Mouse (Mus musculus) c-Kit-negative CD71-positive TER-119-positive erythroid progenitor cells, embryonic 14.5 days (primary cell): ENCODE data around the gene Phf21a.
"Not testable (repeated sequence)": the region's sequence is repeated elsewhere in the genome, so short reads cannot be mapped to it uniquely, and the experiment has no call there.

ENCODE experiments used
- DNase-seq: peaks from one replicate; pipeline ENCODE4 v3.0.0-alpha.2; 2013; ENCODE audit warnings: low read depth, low spot score

Gene Phf21a

DNA sequence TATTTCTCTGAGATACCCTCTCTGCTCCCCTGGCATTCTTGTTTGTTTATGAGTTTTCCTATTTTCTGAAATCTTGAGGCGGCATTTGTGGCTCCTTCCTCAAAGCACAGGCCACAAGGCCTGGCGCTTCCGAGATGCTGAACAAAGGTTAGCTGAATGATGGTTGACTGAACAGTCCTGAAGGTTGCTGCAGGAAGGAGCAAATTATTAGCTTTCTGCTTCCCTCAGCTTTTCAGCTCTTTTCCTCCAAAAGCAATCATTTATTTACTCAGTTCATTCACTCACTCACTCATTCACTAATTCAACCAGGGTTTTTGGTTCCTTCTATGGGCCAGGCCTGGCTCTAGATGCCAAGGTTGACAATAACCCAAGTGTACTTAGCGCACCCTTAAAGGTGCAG is 10.7 kb upstream of the Phf21a start:
- no peak for DNase-seq

DNA sequence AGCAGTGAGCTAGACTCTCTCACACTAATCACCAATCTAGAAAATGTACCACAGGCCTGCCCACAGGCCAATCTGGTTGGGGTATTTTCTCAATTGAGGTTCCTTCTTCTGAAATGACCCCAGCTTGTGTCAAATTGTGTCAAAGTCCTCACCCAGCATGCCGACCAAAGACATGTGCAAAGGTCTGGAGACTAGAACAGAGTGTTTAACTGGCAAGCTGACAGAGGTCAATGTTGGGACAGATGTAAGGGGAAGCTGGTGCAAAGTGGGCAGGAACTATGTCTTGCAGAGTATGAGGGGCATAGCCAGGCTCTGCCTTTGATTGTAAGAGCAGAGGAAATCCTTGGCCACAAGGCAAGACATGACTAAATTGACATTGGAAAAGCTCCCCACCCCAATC is 7.2 kb upstream of the Phf21a start:
- no peak for DNase-seq

DNA sequence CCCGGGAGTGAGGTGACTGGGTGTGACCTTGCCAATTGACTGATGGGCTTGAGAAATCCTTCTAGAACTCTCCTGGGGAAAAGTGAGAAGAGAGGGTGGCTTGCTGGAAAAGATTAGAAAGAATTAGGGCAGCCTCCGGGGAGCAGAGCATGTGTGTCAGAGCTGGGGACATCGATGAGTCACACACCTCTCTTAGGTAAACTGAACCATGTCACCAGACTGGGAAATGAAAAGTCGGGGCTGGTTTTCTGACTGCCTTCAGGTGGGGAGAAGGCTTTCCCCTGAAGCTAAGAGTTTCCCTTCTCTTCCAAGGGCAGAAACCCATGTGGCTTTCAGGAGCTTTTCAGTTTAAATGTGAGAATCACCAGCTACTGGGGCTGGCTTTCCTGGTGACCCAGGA is 5.9 kb upstream of the Phf21a start:
- no peak for DNase-seq

DNA sequence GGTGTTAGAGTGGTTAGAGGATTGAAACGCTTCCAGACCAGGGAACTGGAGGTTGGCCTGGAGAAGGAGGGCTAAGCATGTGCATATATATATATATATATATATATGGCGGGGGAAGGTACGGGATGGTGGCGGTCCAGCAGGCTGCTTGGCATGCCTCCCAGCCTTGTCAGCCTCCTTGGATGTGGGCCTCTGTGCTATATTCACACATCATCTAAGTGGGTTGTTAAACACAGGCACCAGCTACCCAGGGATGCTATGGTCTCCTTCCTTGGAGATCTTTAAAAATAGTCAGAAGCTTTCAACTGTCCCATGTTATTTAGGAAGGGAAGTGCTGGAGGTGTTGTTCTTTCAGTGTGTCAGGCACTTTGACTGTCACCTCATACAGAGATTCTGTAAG is 3.1 kb upstream of the Phf21a start:
- DNase-seq: no peak

DNA sequence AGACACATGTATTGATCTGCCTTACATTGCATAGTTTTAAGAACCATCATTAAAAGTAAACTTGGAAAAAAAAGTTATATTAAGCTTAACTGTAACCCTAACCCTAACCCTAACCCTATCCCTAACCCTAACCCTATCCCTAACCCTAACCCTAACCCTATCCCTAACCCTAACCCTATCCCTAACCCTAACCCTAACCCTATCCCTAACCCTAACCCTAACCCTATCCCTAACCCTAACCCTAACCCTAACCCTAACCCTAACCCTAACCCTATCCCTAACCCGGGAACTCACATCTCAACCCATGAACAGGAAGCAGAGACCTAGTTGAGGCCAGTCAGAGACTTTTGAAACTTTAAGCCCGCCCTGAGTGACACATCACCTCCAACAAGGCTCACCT is 586 bp downstream of the Phf21a start:
- not testable (repeated sequence) for DNase-seq

DNA sequence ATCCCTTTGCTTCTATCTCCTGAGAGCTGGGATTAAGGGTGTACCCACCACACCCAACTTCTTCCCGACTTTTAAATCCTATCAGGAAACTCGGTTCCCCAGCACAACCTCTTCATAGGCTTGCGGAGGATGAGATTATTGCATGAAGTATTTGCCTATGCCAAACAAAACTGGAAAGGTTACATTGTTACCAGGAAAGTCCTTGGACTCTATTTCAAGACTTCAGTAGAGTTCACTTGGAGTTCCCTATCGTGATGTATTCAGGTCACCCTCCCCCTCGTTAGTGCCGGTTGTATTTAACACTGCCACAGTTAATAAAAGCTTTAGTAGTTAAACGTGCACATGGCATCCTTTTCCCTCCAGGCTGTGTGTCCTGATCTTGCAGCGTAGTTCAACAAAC is 1.2 kb downstream of the Phf21a start:
- DNase-seq: no peak

DNA sequence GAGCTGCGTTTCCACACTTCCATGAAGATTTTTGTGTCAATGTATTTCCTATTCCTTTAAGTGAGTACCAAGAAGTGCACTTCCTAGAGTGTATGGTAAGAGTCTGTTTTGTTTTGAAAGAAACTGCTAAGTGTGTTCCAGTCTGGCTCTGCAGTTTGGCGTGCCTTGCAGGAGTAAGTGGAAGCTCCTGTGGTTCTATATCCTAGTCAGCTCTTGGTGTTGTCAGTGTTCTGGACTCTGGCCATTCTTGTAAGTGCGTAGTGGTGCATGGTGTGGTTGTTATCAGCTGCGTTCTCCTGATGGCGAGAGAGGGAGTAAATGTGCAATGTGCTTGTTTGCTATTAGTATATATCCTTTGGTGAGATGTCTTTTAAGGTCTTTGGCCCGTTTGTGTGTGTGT is 7.9 kb downstream of the Phf21a start:
- no peak for DNase-seq

DNA sequence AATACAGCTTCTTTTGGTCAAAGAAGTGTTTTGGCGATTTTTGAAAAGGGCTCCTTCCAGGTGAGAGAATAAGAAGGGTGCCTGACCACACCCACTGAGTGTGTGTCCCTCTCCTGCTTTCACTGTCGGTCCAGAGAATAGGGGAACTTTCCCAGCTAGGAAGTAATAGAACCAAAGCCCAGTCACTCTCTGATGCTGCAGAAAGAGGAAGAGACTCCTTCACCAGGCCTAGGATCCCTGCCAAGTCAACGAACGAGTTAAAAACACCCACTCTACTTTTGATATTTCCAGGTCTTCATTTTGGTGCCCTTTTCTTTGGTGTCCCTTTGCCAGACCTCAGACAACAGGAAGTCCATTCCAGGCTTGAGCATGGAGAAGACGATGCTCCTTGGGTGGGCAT is 31.6 kb downstream of the Phf21a start:
- no peak for DNase-seq

DNA sequence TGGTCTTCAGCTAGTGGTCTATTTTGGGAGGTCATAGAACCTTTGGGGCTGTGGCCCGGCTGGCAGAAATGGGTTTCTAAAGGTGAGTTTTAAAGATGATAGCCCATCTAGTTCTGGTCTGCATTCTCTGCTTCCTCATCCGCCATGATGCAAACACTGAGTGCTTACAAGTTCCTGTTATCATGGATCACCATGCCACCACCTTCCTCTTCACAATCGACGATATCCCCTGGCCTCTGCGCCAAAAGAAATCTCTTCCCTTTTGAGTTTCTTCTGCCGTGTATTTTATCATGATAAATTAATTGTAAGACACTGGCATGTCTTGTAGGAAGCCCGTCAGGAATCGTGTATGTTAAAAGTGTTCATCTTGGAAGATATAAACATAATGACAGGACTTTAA is 32.4 kb downstream of the Phf21a start:
- no peak for DNase-seq

DNA sequence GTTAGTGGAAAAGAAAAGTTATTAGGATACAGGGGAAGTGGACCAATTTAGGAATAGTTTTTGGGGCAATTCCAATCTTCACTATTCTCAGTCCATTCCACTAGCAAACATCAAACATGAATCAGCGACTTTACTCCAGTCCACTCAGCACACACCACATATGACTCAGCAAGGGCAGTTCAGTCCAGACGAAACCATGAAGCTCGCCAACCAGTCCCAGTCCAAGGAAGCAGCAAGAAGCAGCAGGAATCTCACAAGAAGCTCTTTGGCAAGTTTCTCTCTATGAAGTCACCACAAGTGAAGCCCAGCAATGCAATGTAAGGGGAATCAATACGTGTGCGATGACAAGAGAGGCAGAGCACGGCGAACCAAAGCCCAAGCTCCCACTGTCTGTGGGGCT is 37.2 kb downstream of the Phf21a start:
- no peak for DNase-seq

DNA sequence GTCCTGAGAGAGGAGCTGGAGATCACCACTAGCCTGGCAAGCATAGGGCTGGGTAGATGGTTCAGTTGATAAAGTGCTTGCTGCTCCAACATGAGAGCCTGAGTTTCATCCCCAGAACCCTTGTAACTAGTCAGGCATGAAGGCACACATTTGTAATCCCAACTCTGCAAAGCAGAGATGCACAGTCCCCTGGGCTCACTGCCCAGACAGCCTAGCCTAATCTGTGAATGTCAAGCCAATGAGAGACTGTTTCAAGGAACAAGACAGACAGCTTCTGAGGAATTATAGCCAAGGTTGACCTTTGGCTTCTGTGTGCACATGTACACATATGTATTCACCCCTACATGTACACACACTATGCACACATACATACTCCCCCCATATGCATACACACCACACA is 45.8 kb downstream of the Phf21a start:
- no peak for DNase-seq

DNA sequence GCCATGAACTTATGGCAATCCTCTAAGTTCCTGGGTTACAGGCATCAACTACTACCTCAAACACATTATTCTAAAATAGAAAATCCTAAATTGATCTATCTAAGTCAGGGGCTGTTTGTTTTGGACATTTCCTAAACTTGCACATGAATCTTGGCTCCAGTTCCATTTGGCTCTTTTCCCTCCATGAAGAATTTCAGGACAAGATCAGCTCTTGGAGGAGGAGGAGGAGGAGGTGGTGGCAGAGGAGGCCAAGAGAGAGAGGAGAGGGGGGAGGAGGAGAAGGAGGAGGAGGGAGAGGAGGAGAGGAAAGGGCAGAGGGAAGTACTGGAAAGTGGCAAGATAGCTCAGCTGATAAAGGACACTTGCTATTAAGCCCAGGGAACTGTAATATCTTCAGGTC is 46.4 kb downstream of the Phf21a start:
- DNase-seq: no peak

DNA sequence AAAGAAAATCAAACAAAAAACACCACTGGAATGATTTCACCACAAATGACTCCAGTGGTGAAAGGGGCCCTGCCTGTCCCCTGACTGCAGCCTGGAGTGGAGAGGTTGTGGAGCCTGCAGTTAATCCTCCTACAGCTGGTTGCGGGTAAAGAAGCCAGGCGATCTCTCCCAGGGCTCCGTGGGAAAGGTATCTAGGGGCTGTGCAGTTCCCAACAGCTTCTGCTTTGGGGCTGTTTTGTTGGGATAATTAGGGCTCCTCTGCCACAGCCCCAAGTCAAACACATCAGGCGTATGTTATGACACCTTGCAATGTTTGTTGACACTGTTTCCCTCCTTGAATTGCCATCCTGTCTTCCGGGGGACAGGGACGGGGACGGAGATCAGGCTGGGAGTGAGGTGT is 47.5 kb downstream of the Phf21a start:
- DNase-seq: no peak

DNA sequence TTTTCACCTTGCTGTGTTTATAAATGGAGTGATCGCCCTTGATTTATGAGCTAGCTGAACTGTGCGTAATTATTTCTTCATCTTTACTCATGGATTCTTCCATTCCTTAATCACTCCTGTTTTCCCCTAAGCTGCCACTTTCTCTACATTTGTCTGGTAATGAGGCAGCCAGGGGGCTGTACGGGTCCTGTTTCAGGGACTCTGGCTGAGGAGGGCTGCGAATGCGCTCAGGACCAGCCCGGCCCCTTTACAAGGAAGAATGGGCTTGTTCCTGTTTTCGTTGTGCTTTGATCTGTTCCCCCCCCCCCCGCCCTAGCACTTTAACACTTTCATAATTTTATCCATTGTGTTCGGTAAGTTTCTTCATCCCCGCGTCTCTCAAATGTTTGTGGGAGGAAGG is 48.2 kb downstream of the Phf21a start:
- no peak for DNase-seq

DNA sequence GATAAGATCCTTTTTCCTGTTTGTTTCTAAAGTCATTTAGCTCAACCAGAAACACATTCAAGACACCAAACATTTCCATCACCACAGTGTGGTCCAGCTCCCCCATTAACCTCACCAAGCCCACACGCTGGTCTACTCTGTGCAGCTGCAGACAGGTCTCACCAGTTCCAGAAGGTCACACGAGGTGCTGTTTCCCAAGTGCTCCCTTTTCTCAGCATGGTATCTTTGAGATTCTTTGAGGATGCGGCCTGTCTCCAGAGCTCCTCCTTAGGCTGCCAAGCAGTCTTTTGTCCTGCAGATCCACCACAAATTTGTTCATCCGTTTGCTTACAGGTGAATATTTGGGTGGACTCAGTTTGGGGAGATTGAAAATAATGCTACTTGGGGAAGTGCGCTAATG is 51.0 kb downstream of the Phf21a start:
- DNase-seq: no peak

DNA sequence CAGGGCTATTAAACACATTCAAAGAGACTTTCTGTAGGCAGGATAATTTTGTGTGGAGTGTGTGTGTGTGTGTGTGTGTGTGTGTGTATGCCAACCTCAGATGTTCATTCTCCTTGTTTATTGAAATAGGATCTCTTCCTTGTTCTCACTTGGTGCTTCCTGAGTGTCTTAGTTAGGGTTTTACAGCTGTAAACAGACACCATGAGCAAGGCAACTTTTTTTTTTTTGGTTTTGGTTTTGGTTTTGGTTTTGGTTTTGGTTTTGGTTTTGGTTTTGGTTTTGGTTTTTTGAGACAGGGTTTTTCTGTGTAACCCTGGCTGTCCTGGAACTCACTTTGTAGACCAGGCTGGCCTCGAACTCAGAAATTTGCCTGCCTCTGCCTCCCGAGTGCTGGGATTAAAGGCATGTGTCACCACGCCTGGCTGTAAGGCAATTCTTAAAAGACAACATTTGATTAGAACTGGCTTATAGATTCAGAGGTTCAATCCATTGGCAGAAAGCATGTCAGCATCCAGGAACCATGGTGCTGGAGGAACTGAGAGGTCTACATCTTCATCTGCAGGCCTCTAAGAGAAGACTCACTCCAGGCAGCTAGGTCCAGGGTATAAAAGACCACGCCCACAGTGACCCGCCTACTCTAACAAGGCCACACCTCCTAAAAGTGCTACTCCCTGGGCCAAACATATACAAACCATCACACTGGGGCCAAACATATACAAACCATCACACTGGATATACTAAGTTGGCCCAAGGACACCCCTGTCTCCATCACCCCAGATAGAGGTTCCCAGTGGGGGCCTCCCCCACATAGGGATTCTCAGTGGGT is 55.2 kb downstream of the Phf21a start:
- not testable (repeated sequence) for DNase-seq

DNA sequence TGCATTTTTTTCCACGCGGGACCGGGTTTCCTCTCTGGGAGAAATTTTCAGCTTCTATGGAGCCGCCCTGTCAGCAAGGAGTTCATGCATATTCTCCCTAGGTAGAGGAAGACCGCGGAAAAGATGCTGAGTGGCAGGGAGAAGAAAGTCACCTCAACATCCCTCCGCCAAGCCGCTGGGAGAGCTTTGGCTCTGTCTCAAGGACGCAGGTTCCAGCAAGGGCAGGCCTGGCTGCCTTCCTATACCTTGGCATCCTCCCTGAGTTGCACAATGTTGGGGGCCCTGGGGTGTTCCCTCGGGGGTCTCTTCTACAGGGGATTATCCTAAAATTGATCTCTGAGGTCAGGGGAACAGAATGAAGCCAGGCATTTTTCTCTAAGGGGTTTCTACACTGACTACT is 71.4 kb downstream of the Phf21a start:
- no peak for DNase-seq

DNA sequence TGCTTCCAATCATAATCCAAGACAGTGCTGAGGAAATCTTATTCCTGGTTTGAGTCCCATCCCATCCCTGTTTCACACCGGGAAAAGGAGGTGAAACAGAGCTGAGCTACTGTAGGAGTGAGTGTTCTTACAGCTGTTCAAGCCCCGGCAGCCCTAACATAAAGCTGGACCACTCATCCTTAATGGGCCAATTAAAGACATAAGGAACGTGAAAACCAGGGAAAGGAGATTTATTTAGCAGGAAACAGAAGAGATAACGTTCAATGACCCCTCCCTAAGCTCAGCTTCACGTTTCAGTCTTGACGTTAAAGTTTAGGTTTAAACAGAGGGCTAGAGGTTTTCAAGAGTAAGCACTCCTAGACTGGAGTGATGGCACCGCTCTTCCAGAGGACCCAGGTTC is 74.0 kb downstream of the Phf21a start:
- no peak for DNase-seq

DNA sequence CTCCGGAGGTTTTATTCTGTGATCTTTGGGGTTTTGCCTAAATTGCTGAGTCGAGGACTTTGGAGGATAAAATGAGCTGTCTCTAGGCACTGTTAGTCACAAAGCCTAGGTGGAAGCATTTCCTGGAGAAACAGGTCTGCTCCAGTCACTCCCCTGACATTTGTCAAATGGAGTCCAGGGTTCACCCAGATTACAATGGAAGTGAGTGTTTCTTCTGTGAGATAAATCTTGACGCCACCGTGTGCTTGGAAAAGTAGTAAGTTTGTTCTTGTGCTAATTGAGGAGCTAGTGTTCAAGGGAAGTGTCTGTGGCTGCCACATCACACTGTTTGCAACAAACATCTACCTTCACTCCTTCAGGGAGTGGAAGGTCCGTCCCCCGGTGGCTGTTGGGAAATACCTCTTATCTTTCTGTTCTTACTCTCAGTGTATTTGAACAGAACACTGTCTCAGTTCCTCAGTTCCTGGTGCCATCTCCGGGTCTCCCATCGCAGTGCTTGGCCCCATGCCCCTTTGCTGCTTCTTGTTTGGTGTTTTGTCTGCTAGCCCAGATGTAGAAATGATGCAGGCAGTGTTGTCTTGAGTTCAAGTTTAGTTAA is 78.2 kb downstream of the Phf21a start:
- DNase-seq: no peak

DNA sequence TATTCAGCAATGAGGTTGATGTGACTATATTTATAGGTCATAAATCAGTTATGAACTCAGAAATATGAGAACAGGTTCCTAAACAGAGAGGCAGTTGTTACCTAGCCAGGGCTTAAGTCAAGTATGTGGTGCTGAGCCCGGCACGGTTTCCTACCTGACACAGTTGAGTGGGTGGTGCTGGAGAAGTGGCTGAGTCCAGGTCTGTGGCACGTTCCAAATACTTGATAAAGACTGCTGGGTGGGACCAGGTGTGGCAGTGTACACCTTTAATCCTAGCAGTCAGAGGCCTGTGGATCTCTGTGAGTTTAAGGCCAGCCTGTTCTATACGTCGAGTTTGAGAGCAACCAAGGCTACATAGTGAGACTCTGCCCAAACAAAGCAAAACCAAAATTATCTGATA is 79.4 kb downstream of the Phf21a start:
- no peak for DNase-seq

DNA sequence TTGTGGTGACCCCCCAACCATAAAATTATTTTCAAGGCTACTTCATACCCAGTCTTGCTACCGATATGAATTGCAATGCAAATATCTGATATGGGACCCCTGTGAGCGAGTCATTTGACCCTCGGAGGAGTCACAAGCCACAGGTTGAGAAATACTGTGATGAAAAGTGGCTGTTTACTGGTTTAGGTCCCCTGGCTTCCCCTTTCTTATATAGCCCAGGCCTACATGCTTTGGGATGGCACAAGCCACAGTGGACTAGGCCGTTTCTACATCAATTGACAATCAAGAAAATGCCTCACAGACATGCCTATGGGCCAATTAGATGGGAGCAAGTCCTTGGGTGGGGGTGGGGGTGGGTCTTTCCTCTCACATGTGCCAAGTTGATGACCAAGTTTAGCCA is 80.3 kb downstream of the Phf21a start:
- DNase-seq: no peak

DNA sequence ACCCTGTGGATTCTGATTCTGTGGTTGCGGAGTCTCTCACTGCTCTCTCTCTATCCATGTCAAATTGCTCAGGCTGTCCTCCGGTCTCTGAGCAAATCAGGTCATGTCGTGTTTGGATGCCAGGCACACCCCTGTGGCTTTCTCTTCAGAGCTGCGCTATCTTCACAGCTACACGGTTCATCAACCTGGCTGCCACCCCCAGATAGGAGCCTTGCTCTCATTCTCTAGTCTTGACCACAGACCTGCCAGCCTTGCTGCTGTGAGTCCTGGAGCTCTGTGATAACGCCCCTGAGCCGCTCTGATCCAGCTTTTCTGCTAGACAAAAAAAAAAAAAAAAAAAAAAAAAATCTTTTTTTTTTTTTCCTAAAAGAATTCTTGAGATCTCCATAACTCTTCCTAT is 81.3 kb downstream of the Phf21a start:
- no peak for DNase-seq

DNA sequence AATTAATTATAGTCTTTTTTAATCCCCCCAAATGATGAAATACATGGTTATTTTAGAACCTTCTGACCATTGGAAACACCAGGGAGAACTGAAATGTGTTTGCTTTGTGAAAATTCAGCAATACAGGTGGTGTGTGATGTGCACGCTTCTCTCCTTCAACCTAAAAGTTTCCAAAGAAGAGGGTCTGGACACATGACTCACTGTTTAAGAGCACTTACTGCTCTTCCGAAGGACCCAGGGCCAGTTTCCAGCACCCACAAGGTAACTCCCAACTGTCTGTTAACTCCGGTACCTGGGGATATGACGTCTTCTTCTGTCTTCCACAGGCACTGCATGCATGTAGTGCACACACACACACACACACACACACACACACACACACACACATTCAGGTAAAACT is 82.1 kb downstream of the Phf21a start:
- no peak for DNase-seq

DNA sequence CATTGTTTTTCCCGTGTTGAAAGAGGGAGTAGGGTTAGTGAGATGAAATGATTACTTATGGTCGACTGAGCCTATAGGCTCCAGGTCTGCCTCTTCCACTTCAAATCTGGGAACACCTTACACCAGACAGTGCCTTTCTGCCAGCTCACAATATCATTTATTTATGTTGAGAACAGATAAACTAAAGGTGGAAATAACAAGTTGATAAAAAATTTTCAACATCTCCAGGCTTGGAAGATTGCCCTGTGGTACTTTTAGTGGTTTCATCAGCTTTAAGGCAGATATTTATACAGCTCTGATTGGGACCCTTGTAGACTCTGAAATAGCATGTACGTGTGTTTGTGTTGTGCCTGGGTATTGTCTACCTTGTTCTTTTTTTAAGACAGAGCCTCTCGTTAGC is 83.4 kb downstream of the Phf21a start:
- no peak for DNase-seq
